Mouse (Mus musculus) liver, adult 2 months (tissue): Measurements from ENCODE around the gene Shq1. TPM values are rescaled to one million over a fixed set of nuclear protein-coding genes. Genes with fewer than 3 reads are reported as not detected.

Experiments used
- DNase-seq: peaks from one replicate; pipeline ENCODE4 v3.0.0-alpha.2; 2011; ENCODE audit warnings: low read depth, low spot score; ENCODE audit errors: extremely low read depth
- H3K27ac ChIP-seq: fragments of 200-500 bp; replicated peaks from 2 replicates; pipeline ENCODE4 v1.5.1; 2012; ENCODE audit warnings: low read depth, mild to moderate bottlenecking, control low read depth, inconsistent platforms, low read length; ENCODE audit not compliant: insufficient read depth
- H3K27me3 ChIP-seq: fragments of 200-500 bp; 2 replicates; pipeline ENCODE4 v1.6.1; 2012; ENCODE audit warnings: mild to moderate bottlenecking, moderate library complexity, low read length, inconsistent platforms; ENCODE audit not compliant: control insufficient read depth, insufficient read depth
- H3K36me3 ChIP-seq: fragments of 200-500 bp; 2 replicates; pipeline ENCODE4 v1.6.1; 2012; ENCODE audit warnings: low read length, inconsistent platforms; ENCODE audit not compliant: control insufficient read depth, insufficient read depth
- H3K4me1 ChIP-seq: fragments of 200-500 bp; 2 replicates; pipeline ENCODE4 v1.6.1; 2011; ENCODE audit warnings: low read length; ENCODE audit not compliant: control insufficient read depth, insufficient read depth
- H3K4me3 ChIP-seq: fragments of 200-500 bp; 2 replicates; pipeline ENCODE4 v1.5.1; 2011; ENCODE audit warnings: low read depth, mild to moderate bottlenecking, control low read depth, low read length, moderate library complexity; ENCODE audit not compliant: insufficient read depth
- H3K79me2 ChIP-seq: fragments of 200-500 bp; 2 replicates; pipeline ENCODE4 v1.6.1; 2012; ENCODE audit warnings: inconsistent platforms, mild to moderate bottlenecking, low read length, moderate library complexity; ENCODE audit not compliant: control insufficient read depth, insufficient read depth
- H3K9ac ChIP-seq: fragments of 200-500 bp; 2 replicates; pipeline ENCODE4 v1.6.1; 2012; ENCODE audit warnings: low read depth, mild to moderate bottlenecking, control low read depth, inconsistent platforms, low read length
- CTCF ChIP-seq: fragments of 200-500 bp; IDR thresholded peaks from 2 replicates; pipeline ENCODE4 v1.5.1; 2011; ENCODE audit warnings: low read depth, low read length, control low read depth
- POLR2A ChIP-seq: fragments of 200-500 bp; IDR thresholded peaks from 2 replicates; pipeline ENCODE4 v1.6.1; 2011; ENCODE audit warnings: low read length, control low read depth; ENCODE audit not compliant: insufficient read depth; ENCODE audit errors: extremely low read depth
- WGBS: fragments of 180-500 bp; shearing (Covaris S2); methylation state at CpG from one replicate; pipeline ENCODE4 v1.1.7; 2018; 5-methylcytosine and 5-hydroxymethylcytosine counted together
- polyA plus RNA-seq: library from polyadenylated mRNA; depleted of rRNA; stranded (reverse); fragments of >200 nt; gene quantifications from 2 replicates; pipeline ENCODE4 v1.2.3, GENCODE M21; 2012
- total RNA-seq: library from RNA; depleted of rRNA; stranded (reverse); fragments of >200 nt; gene quantifications from 2 replicates; pipeline ENCODE4 v1.2.3, GENCODE M21; 2014

Gene Shq1
- total and polyA plus RNA-seq, 2 experiments = 3.2 to 4.3 TPM

DNA sequence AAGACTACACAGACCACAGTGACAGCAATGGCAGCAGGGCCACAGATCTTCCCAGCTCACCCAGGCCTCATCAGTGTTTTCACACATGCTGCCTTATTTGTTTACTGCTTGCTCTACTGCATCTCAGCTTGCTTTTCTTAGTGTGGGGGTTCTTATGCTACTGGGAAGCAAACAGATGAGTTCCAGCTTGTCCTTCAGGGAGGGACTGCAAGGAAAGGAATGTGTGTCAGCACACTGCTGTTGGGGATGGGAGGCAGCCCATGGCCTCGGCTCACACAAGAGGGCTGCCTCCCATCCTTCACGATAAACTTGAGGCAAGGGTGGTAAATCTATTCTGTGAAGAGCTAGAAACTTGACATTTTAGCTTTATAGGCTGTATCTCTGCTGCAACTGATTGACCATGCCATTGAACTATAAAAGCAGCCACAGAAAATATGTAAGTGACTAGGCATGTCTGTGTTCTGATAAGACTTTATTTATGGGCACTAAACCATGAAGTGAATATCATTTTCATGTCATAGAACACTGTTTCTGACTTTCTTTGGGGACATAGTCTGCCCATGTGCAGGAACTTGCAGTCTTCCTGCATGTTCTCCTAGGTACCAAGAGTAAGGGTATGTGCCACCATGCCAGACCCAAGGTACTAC is 48.0 kb downstream of the Shq1 start:
- Histone ChIP-seq H3K9ac (no peak overlapping the region), H3K79me2 (no peaks in the 10 kb centered on the region), H3K36me3 (no peaks in the 10 kb centered on the region; the same call in 1 of the 2 replicates), H3K4me1 (no peaks in the 10 kb centered on the region), H3K27ac (no peak overlapping the region), H3K27me3 (no peaks in the 10 kb centered on the region), H3K4me3 (no peak overlapping the region)
- no peak for DNase-seq
- WGBS = 62% methylated on average over 2 of the region's 2 CpGs
- TF ChIP-seq CTCF = no peak
- TF ChIP-seq POLR2A = no peak

DNA sequence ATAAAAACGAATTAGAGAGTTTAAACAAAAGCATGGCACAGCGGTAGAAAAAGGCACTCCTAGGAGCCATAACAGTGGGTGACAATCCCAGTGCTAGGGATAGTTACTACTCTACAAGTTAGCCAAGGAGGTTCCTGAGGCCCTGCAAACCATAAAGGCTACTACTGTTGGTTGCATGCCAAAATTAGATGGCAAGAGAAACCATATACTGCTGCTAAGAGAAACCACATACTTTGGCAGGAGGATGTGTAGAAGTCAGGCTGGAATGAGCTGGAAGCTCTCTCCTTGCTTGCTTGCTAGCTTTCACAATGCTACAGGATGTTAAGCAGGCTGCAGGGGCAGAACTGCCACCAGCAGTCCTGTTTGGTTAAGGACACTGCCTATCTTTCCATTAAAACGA is 50.5 kb downstream of the Shq1 start:
- WGBS = 89% methylated on average over 3 of the region's 3 CpGs
- no peaks in the 10 kb centered on the region; the same call in 1 of the 2 replicates for H3K36me3 ChIP-seq
- no peak for DNase-seq
- TF ChIP-seq CTCF = no peak
- no peak for TF ChIP-seq POLR2A
- H3K9ac ChIP-seq = no peak overlapping the region
- H3K79me2 ChIP-seq = peaks cover 5% of the 10 kb centered on the region
- no peak overlapping the region for H3K4me3 ChIP-seq
- H3K4me1 ChIP-seq = peaks cover 6% of the 10 kb centered on the region; the same call in 1 of the 2 replicates
- no peak overlapping the region for H3K27ac ChIP-seq
- H3K27me3 ChIP-seq = no peaks in the 10 kb centered on the region

DNA sequence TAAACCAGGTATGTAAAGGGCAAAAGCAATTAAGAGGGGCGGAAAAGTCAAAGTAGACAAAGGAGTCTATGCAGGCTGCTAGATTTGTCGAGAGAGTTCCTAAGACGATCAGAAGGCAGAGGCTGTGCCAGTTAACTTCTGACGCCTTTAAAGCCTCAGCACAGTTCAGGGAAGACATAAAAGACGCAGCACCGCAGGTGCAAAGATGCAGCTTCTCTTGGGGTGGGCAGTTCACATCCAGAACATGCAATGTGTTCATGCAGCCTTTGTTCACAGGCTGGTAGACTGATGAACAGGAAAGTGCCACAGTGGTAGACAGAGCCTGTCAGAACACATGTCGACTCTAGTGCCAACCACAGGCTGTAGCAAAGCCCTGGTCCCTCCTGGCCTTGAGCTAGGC is 51.6 kb downstream of the Shq1 start:
- 95% methylated on average over 7 of the region's 7 CpGs for WGBS
- H3K4me1 ChIP-seq = peaks cover 6% of the 10 kb centered on the region; the same call in 1 of the 2 replicates
- H3K4me3 ChIP-seq = no peak overlapping the region
- no peaks in the 10 kb centered on the region for H3K27me3 ChIP-seq
- H3K36me3 ChIP-seq = no peaks in the 10 kb centered on the region
- peaks cover 5% of the 10 kb centered on the region for H3K79me2 ChIP-seq
- DNase-seq = no peak
- H3K9ac ChIP-seq = no peak overlapping the region
- H3K27ac ChIP-seq = no peak overlapping the region
- TF ChIP-seq POLR2A (no peak), CTCF (no peak)

DNA sequence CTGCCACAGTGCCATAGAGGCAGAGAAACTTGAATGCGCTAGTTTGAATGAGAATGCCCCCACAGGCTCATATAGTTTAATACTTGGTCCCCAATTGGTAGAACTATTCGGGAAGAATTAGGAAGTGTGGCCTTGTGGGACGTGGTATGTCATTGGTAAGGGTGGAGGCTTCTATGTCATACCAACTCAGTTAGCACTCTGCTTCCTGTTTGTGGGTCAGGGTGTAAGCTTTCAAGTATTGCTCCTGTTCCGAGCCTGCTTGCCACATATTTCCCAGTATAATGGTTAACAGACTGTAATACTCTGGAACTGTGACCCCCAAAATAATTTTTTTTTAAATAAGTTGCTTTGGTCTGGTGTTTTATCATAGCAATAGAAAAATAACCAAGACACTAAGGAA is 54.8 kb downstream of the Shq1 start:
- peaks cover 6% of the 10 kb centered on the region; the same call in 1 of the 2 replicates for H3K4me1 ChIP-seq
- 0 out of 2 replicates have a peak overlapping the region, but pooled peaks have one; percentile 29 for H3K9ac ChIP-seq
- H3K4me3 ChIP-seq = no peak overlapping the region
- no peak overlapping the region for H3K27ac ChIP-seq
- no peaks in the 10 kb centered on the region for H3K27me3 ChIP-seq
- peak; percentile 54 for DNase-seq
- no peak for TF ChIP-seq CTCF
- TF ChIP-seq POLR2A = no peak
- WGBS = 49% methylated on average over 4 of the region's 4 CpGs
- no peaks in the 10 kb centered on the region for H3K36me3 ChIP-seq
- peaks cover 5% of the 10 kb centered on the region for H3K79me2 ChIP-seq

DNA sequence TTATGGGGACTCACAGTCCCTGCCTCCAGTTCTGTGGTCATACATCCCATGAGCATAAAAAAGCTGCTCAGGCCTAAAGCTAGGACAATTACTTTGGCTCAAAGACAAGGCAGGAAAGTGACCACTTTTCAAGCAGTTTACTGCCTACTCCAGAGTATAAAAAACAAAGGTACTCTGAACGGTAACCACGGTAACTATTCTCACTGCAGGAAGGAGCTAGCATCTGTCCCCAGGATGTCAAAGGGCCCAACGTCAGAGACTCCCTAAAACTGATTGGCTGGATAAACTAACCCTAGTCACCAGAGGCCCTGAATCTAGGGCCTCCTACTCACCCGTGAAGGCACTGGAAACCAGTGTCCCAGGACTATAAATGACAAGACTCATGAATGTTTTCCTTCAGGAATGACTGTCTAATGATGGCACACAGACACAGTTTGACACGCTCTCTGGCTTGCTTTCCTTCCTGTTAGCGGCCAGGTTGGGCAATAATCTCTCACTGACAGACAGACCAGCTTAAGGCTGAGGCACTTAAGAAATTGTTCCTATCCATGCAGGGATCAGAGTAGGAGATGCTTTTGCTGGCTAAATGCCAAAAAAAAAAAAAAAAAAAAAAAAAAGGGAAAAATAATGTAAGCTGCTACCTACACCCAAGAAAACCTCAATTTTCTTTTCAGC is 57.2 kb downstream of the Shq1 start:
- peaks cover 5% of the 10 kb centered on the region for H3K79me2 ChIP-seq
- TF ChIP-seq POLR2A (no peak), CTCF (no peak)
- peaks cover 6% of the 10 kb centered on the region; the same call in 1 of the 2 replicates for H3K4me1 ChIP-seq
- H3K4me3 ChIP-seq = no peak overlapping the region
- 87% methylated on average over 6 of the region's 6 CpGs for WGBS
- H3K36me3 ChIP-seq = no peaks in the 10 kb centered on the region; the same call in 1 of the 2 replicates
- no peak overlapping the region for H3K9ac ChIP-seq
- no peak overlapping the region for H3K27ac ChIP-seq
- no peak for DNase-seq
- H3K27me3 ChIP-seq = no peaks in the 10 kb centered on the region
